Mouse (Mus musculus) forebrain, embryonic 11.5 days (tissue): ENCODE results near the gene Epn1. TPM values are rescaled to one million over a fixed set of nuclear protein-coding genes. Genes with fewer than 3 reads are reported as not detected.

Experiments
- ATAC-seq: fragments of 200-750 bp; cut with Nextera tagmentation; replicated peaks from 2 replicates; pipeline ENCODE4 v1.8.0; 2017; ENCODE audit warnings: moderate TSS enrichment; ENCODE audit not compliant: low FRiP score
- DNase-seq: peaks from one replicate; pipeline ENCODE4 v3.0.0-alpha.2; 2017; ENCODE audit warnings: low spot score
- H3K27ac ChIP-seq: fragments of 300-500 bp; sonication (generic); 2 replicates; pipeline ENCODE4 v1.5.1; 2014; ENCODE audit warnings: low read depth, low read length
- H3K27me3 ChIP-seq: fragments of 300-500 bp; sonication (generic); 2 replicates; pipeline ENCODE4 v1.6.1; 2014; ENCODE audit warnings: mild to moderate bottlenecking, low read length, mixed read lengths; ENCODE audit not compliant: control insufficient read depth, insufficient read depth
- H3K36me3 ChIP-seq: fragments of 300-500 bp; sonication (generic); 2 replicates; pipeline ENCODE4 v1.6.1; 2014; ENCODE audit warnings: mild to moderate bottlenecking, low read length, moderate library complexity, mixed read lengths; ENCODE audit not compliant: control insufficient read depth, insufficient read depth
- H3K4me1 ChIP-seq: fragments of 300-500 bp; sonication (generic); replicated peaks from 2 replicates; pipeline ENCODE4 v1.6.1; 2014; ENCODE audit warnings: low read length, mixed read lengths; ENCODE audit not compliant: control insufficient read depth, insufficient read depth
- H3K4me2 ChIP-seq: fragments of 300-500 bp; sonication (generic); 2 replicates; pipeline ENCODE4 v1.6.1; 2014; ENCODE audit warnings: low read depth, mild to moderate bottlenecking, low read length, moderate library complexity, mixed read lengths; ENCODE audit not compliant: severe bottlenecking
- H3K4me3 ChIP-seq: fragments of 300-500 bp; sonication (generic); 2 replicates; pipeline ENCODE4 v1.5.1; 2014; ENCODE audit warnings: low read depth, low read length
- H3K9ac ChIP-seq: fragments of 300-500 bp; sonication (generic); 2 replicates; pipeline ENCODE4 v1.6.1; 2014; ENCODE audit warnings: low read length
- H3K9me3 ChIP-seq: fragments of 300-500 bp; sonication (generic); 2 replicates; pipeline ENCODE4 v1.6.1; 2016; ENCODE audit warnings: low read length, mixed read lengths; ENCODE audit not compliant: control insufficient read depth
- WGBS: fragments of 180-500 bp; shearing (Covaris S2); extraction: QIAGEN DNeasy Blood & Tissue Kit; methylation state at CpG from one replicate; pipeline ENCODE4 v1.1.7; 2014; 5-methylcytosine and 5-hydroxymethylcytosine counted together
- polyA plus RNA-seq: library from polyadenylated mRNA; unstranded; fragments of >200 nt; fragmentation: Nextera tagmentation; extraction: Ambion mirVana; gene quantifications from 2 replicates; pipeline ENCODE4 v1.2.1, GENCODE M21; 2014

Gene Epn1
- polyA plus RNA-seq, 1 experiment from 2014 or later, result 70.1 TPM

- no peak for ATAC-seq
- H3K4me2 ChIP-seq, result no peak overlapping the region
- no peak overlapping the region for H3K27ac ChIP-seq
- DNase-seq, result no peak
- H3K4me3 ChIP-seq, result no peak overlapping the region
- no peak overlapping the region for H3K9ac ChIP-seq
- peaks cover 15% of the 10 kb centered on the region for H3K36me3 ChIP-seq
- H3K27me3 ChIP-seq, result no peaks in the 10 kb centered on the region
- WGBS, result 90% methylated on average over 6 of the region's 6 CpGs
- no peaks in the 10 kb centered on the region for H3K9me3 ChIP-seq
- H3K4me1 ChIP-seq, result no peaks in the 10 kb centered on the region
These were observed 12.3 kb downstream of the Epn1 start for GRCm38 (mm10) chr7:5092381-5092780.

DNA sequence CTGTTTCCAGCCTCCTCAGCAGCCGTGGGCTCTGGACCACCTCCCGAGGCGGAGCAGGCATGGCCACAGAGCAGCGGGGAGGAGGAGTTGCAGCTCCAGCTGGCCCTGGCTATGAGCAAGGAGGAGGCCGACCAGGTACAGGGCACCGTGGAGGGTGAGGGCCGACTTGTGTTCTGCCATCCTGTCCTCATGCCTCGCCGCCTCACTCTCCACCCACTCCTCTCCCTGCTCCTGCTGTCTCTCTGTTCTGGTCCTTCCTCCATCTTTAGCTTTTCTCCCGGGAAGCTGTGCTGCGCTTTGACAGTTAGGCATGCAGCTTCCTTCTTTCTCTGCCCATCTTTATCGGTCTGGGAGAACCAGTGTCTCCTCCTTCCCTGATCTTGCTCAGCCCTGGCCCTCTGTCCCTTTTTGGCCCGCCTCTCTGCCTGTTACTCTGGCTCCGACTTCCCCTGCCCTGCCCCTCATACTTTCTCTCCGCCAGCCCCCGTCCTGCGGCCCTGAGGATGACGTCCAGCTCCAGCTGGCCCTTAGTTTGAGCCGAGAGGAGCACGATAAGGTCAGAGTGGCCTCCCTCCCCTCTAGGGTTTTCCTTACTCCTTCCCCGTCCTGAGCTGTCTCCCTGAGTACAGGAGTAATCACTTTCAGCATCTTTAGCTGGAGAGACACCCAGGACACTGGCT is 12.9 kb downstream of the Epn1 start:
- H3K9ac ChIP-seq, result no peak overlapping the region
- no peak overlapping the region for H3K4me3 ChIP-seq
- DNase-seq (no peak), ATAC-seq (no peak)
- H3K4me2 ChIP-seq, result no peak overlapping the region
- H3K4me1 ChIP-seq, result no peaks in the 10 kb centered on the region
- no peak overlapping the region for H3K27ac ChIP-seq
- H3K27me3 ChIP-seq, result no peaks in the 10 kb centered on the region
- H3K36me3 ChIP-seq, result peaks cover 15% of the 10 kb centered on the region
- WGBS, result 86% methylated on average over 21 of the region's 21 CpGs
- no peaks in the 10 kb centered on the region for H3K9me3 ChIP-seq

GRCm38 (mm10) chr7:5098769-5099168 is 18.7 kb downstream of the Epn1 start:
- H3K36me3 ChIP-seq, result peaks cover 18% of the 10 kb centered on the region; the same call in 1 of the 2 replicates
- H3K9me3 ChIP-seq, result no peaks in the 10 kb centered on the region
- H3K9ac ChIP-seq, result no peak overlapping the region
- H3K4me3 ChIP-seq, result no peak overlapping the region
- no peak overlapping the region for H3K4me2 ChIP-seq
- H3K4me1 ChIP-seq, result no peaks in the 10 kb centered on the region
- WGBS, result 96% methylated on average over 5 of the region's 5 CpGs
- DNase-seq (no peak), ATAC-seq (no peak)
- no peaks in the 10 kb centered on the region for H3K27me3 ChIP-seq
- H3K27ac ChIP-seq, result no peak overlapping the region

- Histone ChIP-seq H3K4me3 (no peak overlapping the region), H3K36me3 (peaks cover 17% of the 10 kb centered on the region; the same call in 1 of the 2 replicates), H3K4me1 (no peaks in the 10 kb centered on the region), H3K9ac (no peak overlapping the region), H3K9me3 (no peaks in the 10 kb centered on the region), H3K27me3 (no peaks in the 10 kb centered on the region), H3K4me2 (no peak overlapping the region), H3K27ac (no peak overlapping the region)
- WGBS, result 87% methylated on average over 3 of the region's 3 CpGs
- ATAC-seq (no peak), DNase-seq (no peak)
These were observed 19.8 kb downstream of the Epn1 start for GRCm38 (mm10) chr7:5099796-5100195.

DNA sequence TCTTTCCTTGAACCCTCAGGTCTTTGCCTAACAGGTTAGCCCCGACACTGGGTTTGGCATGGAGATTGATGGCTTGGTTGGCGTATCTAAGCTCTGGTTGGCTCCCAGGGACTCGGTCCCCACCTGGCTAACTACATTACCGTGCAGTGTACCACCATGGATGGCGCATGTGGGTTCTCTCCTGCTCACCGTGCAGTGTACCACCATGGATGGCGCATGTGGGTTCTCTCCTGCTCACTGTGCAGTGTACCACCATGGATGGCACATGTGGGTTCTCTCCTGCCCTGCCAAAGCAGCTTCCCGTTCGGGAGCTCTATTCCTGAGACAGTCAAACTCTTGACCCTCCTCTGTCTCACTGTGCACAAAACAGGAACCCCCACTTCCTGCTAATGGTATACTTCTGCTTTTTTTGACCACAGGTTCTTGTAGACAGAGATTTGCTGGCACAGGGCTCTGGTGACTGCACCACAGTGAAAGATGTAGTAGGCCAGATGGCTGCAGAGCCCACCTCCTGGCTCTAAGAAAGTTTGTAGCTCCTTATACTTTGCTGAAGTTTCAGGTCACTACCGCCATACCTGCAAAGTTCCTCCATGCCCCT is 21.1 kb downstream of the Epn1 start:
- H3K27ac ChIP-seq, result no peak overlapping the region
- H3K4me3 ChIP-seq, result no peak overlapping the region
- H3K27me3 ChIP-seq, result no peaks in the 10 kb centered on the region
- no peak overlapping the region for H3K9ac ChIP-seq
- 95% methylated on average over 10 of the region's 10 CpGs for WGBS
- DNase-seq (no peak), ATAC-seq (no peak)
- peaks cover 6% of the 10 kb centered on the region; the same call in 1 of the 2 replicates for H3K36me3 ChIP-seq
- H3K9me3 ChIP-seq, result no peaks in the 10 kb centered on the region
- no peaks in the 10 kb centered on the region for H3K4me1 ChIP-seq
- no peak overlapping the region for H3K4me2 ChIP-seq

DNA sequence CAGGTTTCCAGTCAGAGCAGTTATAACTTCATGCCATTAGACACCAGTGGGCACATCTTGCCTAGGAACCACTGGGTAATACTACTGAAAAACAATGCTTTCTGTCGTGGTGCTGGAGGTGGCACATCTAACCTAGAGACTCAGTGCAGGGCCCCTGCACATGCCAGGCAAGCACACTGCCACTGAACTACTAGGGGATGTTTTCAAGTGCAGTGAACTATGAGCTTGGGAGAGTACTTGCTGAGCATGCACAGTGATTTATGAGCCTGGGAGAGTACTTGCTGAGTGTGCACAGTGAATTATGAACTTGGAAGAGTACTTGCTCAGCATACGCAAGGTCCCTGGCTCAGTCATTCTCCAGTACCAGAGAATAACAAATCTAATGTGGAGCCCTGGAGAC is 22.5 kb downstream of the Epn1 start:
- Histone ChIP-seq H3K4me3 (no peak overlapping the region), H3K36me3 (peaks cover 6% of the 10 kb centered on the region; the same call in 1 of the 2 replicates), H3K4me1 (no peaks in the 10 kb centered on the region), H3K27me3 (no peaks in the 10 kb centered on the region), H3K9ac (no peak overlapping the region), H3K9me3 (no peaks in the 10 kb centered on the region), H3K27ac (no peak overlapping the region), H3K4me2 (no peak overlapping the region)
- ATAC-seq (no peak), DNase-seq (no peak)
- WGBS, result 88% methylated on average over 2 of the region's 2 CpGs

- 79% methylated on average over 4 of the region's 4 CpGs for WGBS
- H3K4me3 ChIP-seq, result no peak overlapping the region
- no peak overlapping the region for H3K27ac ChIP-seq
- no peak for ATAC-seq
- no peaks in the 10 kb centered on the region for H3K4me1 ChIP-seq
- no peaks in the 10 kb centered on the region for H3K27me3 ChIP-seq
- no peak overlapping the region for H3K9ac ChIP-seq
- H3K4me2 ChIP-seq, result no peak overlapping the region
- H3K36me3 ChIP-seq, result no peaks in the 10 kb centered on the region
- peaks cover 3% of the 10 kb centered on the region; the same call in 1 of the 2 replicates for H3K9me3 ChIP-seq
- no peak for DNase-seq
These were observed 28.2 kb downstream of the Epn1 start for GRCm38 (mm10) chr7:5108272-5108671.

DNA sequence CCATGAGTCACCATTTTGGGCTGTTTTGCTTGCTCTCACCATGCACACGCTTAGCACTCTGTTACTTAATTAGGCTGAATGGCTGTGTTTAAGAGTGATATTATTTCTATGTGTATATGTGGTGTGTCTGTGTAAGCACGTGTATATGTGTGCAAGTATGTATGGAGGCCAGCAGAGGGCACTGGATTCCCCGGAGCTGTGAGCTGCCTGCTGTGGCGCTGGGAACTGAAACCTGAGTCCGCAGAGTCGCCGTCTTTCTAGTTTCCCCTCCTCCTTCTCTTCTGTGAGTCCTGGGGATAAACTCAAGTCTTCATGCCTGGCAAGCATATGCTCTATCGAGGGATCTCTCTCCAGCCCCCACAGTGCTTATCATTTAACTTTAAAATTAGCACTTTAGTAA is 29.3 kb downstream of the Epn1 start:
- Histone ChIP-seq H3K4me1 (no peaks in the 10 kb centered on the region), H3K9ac (no peak overlapping the region), H3K4me3 (no peak overlapping the region), H3K36me3 (no peaks in the 10 kb centered on the region), H3K27ac (no peak overlapping the region), H3K9me3 (peaks cover 3% of the 10 kb centered on the region; the same call in 1 of the 2 replicates), H3K4me2 (no peak overlapping the region), H3K27me3 (no peaks in the 10 kb centered on the region)
- DNase-seq (peak; percentile 36), ATAC-seq (no peak)
- WGBS, result 83% methylated on average over 8 of the region's 8 CpGs

DNA sequence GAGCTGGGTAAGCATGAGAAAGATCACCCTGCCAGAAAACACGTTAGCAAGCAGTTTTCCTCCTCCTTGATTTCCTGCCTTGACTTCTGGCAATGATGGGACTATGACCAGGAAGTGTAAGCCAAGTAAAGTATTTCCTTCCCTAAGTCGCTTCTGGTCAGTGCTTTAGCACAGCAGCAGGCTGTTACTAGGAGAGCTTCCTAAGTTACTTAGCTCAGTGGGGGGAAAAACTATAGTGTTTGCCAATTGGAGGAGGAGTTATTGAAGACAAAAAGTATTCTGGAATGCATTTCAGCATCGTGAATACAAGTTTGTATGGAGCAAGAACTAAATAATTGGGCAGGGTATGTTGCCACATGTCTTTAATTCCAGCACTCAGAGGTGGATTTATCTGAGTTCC is 32.7 kb downstream of the Epn1 start:
- ATAC-seq (no peak), DNase-seq (no peak)
- Histone ChIP-seq H3K27ac (no peak overlapping the region), H3K4me2 (no peak overlapping the region), H3K9ac (no peak overlapping the region), H3K9me3 (peaks cover 3% of the 10 kb centered on the region; the same call in 1 of the 2 replicates), H3K27me3 (no peaks in the 10 kb centered on the region), H3K4me3 (no peak overlapping the region), H3K36me3 (no peaks in the 10 kb centered on the region), H3K4me1 (no peaks in the 10 kb centered on the region)
- 44% methylated on average over 3 of the region's 3 CpGs for WGBS
